Mouse (Mus musculus): ENCODE measurements around the gene Gm5622. TPM values are rescaled to one million over a fixed set of nuclear protein-coding genes. Genes with fewer than 3 reads are reported as not detected.

Gene Gm5622
- not detected in 2 replicates for polyA plus RNA-seq (2015; fragmentation: Nextera tagmentation; extraction: Ambion mirVana)

GRCm38 (mm10) chr14:51552490-51552889 is at the start of gene Gm5622:
Gene Gm5622, plus strand, starts transcription at chr14:51552790.

GRCm38 (mm10) chr14:51573963-51574362 is 21.4 kb downstream of the Gm5622 start, which contains the start of gene Gm17175:
Gene Gm17175, minus strand, starts transcription at chr14:51574063.

GRCm38 (mm10) chr14:51592039-51592438 is 39.4 kb downstream of the Gm5622 start, which contains the start of gene Gm17174:
Gene Gm17174, minus strand, starts transcription at chr14:51592139.

GRCm38 (mm10) chr14:51611210-51611609 is 58.6 kb downstream of the Gm5622 start, which contains the start of gene Gm17078:
Gene Gm17078, minus strand, starts transcription at chr14:51611310.

GRCm38 (mm10) chr14:51635566-51635965 is 83.0 kb downstream of the Gm5622 start, which contains the start of gene Gm4181:
Gene Gm4181, minus strand, starts transcription at chr14:51635666.

GRCm38 (mm10) chr14:51695368-51695767 is 142.8 kb downstream of the Gm5622 start, which contains the start of gene Gm17079:
Gene Gm17079, minus strand, starts transcription at chr14:51695468.

Other genes starting within 250 kb of the Gm5622 start
- not detected in 2 replicates for gene Gm7247, start 191.0 kb upstream of the Gm5622 start, polyA plus RNA-seq (2015; fragmentation: Nextera tagmentation; extraction: Ambion mirVana)
- gene Vmn2r88, start 142.0 kb upstream of the Gm5622 start, polyA plus RNA-seq (2015; fragmentation: Nextera tagmentation; extraction: Ambion mirVana) = not detected in 2 replicates
- not detected in 2 replicates for gene Vmn2r89, start 100.9 kb upstream of the Gm5622 start, polyA plus RNA-seq (2015; fragmentation: Nextera tagmentation; extraction: Ambion mirVana)
- gene Gm17175, start 21.3 kb downstream of the Gm5622 start, polyA plus RNA-seq (2015; fragmentation: Nextera tagmentation; extraction: Ambion mirVana) = not detected in 2 replicates
- gene Gm17174, start 39.3 kb downstream of the Gm5622 start, polyA plus RNA-seq (2015; fragmentation: Nextera tagmentation; extraction: Ambion mirVana) = not detected in 2 replicates
- gene Gm17078, start 58.5 kb downstream of the Gm5622 start, polyA plus RNA-seq (2015; fragmentation: Nextera tagmentation; extraction: Ambion mirVana) = not detected in 2 replicates
- gene Gm4181, start 82.9 kb downstream of the Gm5622 start, polyA plus RNA-seq (2015; fragmentation: Nextera tagmentation; extraction: Ambion mirVana) = not detected in 2 replicates
- gene Gm17079, start 142.7 kb downstream of the Gm5622 start, polyA plus RNA-seq (2015; fragmentation: Nextera tagmentation; extraction: Ambion mirVana) = not detected in 2 replicates
- gene Gm5800, start 164.4 kb downstream of the Gm5622 start, polyA plus RNA-seq (2015; fragmentation: Nextera tagmentation; extraction: Ambion mirVana) = not detected in 2 replicates
- not detected in 2 replicates for gene Ang4, start 220.8 kb downstream of the Gm5622 start, polyA plus RNA-seq (2015; fragmentation: Nextera tagmentation; extraction: Ambion mirVana)
- not detected in 2 replicates for gene AY358078, start 247.3 kb downstream of the Gm5622 start, polyA plus RNA-seq (2015; fragmentation: Nextera tagmentation; extraction: Ambion mirVana)

Measured in skeletal muscle tissue, postnatal 0 days (tissue).